Mouse (Mus musculus) liver, adult 2 months (tissue): ENCODE measurements around the gene Mpg. TPM values are rescaled to one million over a fixed set of nuclear protein-coding genes. Genes with fewer than 3 reads are reported as not detected.

Experiments used
- DNase-seq: peaks from one replicate; pipeline ENCODE4 v3.0.0-alpha.2; 2011; ENCODE audit warnings: low read depth, low spot score; ENCODE audit errors: extremely low read depth
- H3K27ac ChIP-seq: fragments of 200-500 bp; replicated peaks from 2 replicates; pipeline ENCODE4 v1.5.1; 2012; ENCODE audit warnings: low read depth, mild to moderate bottlenecking, control low read depth, inconsistent platforms, low read length; ENCODE audit not compliant: insufficient read depth
- H3K27me3 ChIP-seq: fragments of 200-500 bp; 2 replicates; pipeline ENCODE4 v1.6.1; 2012; ENCODE audit warnings: mild to moderate bottlenecking, moderate library complexity, low read length, inconsistent platforms; ENCODE audit not compliant: control insufficient read depth, insufficient read depth
- H3K36me3 ChIP-seq: fragments of 200-500 bp; 2 replicates; pipeline ENCODE4 v1.6.1; 2012; ENCODE audit warnings: low read length, inconsistent platforms; ENCODE audit not compliant: control insufficient read depth, insufficient read depth
- H3K4me1 ChIP-seq: fragments of 200-500 bp; 2 replicates; pipeline ENCODE4 v1.6.1; 2011; ENCODE audit warnings: low read length; ENCODE audit not compliant: control insufficient read depth, insufficient read depth
- H3K4me3 ChIP-seq: fragments of 200-500 bp; 2 replicates; pipeline ENCODE4 v1.5.1; 2011; ENCODE audit warnings: low read depth, mild to moderate bottlenecking, control low read depth, low read length, moderate library complexity; ENCODE audit not compliant: insufficient read depth
- H3K79me2 ChIP-seq: fragments of 200-500 bp; 2 replicates; pipeline ENCODE4 v1.6.1; 2012; ENCODE audit warnings: inconsistent platforms, mild to moderate bottlenecking, low read length, moderate library complexity; ENCODE audit not compliant: control insufficient read depth, insufficient read depth
- H3K9ac ChIP-seq: fragments of 200-500 bp; 2 replicates; pipeline ENCODE4 v1.6.1; 2012; ENCODE audit warnings: low read depth, mild to moderate bottlenecking, control low read depth, inconsistent platforms, low read length
- CTCF ChIP-seq: fragments of 200-500 bp; IDR thresholded peaks from 2 replicates; pipeline ENCODE4 v1.5.1; 2011; ENCODE audit warnings: low read depth, low read length, control low read depth
- POLR2A ChIP-seq: fragments of 200-500 bp; IDR thresholded peaks from 2 replicates; pipeline ENCODE4 v1.6.1; 2011; ENCODE audit warnings: low read length, control low read depth; ENCODE audit not compliant: insufficient read depth; ENCODE audit errors: extremely low read depth
- WGBS: fragments of 180-500 bp; shearing (Covaris S2); methylation state at CpG from one replicate; pipeline ENCODE4 v1.1.7; 2018; 5-methylcytosine and 5-hydroxymethylcytosine counted together
- polyA plus RNA-seq: library from polyadenylated mRNA; depleted of rRNA; stranded (reverse); fragments of >200 nt; gene quantifications from 2 replicates; pipeline ENCODE4 v1.2.3, GENCODE M21; 2012
- total RNA-seq: library from RNA; depleted of rRNA; stranded (reverse); fragments of >200 nt; gene quantifications from 2 replicates; pipeline ENCODE4 v1.2.3, GENCODE M21; 2014

Gene Mpg
- total and polyA plus RNA-seq, 2 experiments, result 9.1 to 10.3 TPM

GRCm38 (mm10) chr11:32230220-32230619 lies 3.9 kb downstream of the Mpg start:
- TF ChIP-seq CTCF (no peak), POLR2A (no peak)
- Histone ChIP-seq H3K9ac (no peak overlapping the region), H3K4me1 (peaks cover 9% of the 10 kb centered on the region), H3K36me3 (peaks cover 3% of the 10 kb centered on the region; the same call in 1 of the 2 replicates), H3K27ac (no peak overlapping the region), H3K79me2 (no peaks in the 10 kb centered on the region), H3K4me3 (no peak overlapping the region), H3K27me3 (no peaks in the 10 kb centered on the region)
- WGBS, result 87% methylated on average over 4 of the region's 4 CpGs
- DNase-seq, result no peak

GRCm38 (mm10) chr11:32231125-32231524 lies 4.8 kb downstream of the Mpg start:
- Histone ChIP-seq H3K27me3 (no peaks in the 10 kb centered on the region), H3K79me2 (no peaks in the 10 kb centered on the region), H3K36me3 (peaks cover 3% of the 10 kb centered on the region; the same call in 1 of the 2 replicates), H3K4me3 (no peak overlapping the region), H3K9ac (no peak overlapping the region), H3K4me1 (0 out of 2 replicates have a peak, but pooled peaks cover 2% of the 10 kb centered on the region), H3K27ac (no peak overlapping the region)
- WGBS, result 94% methylated on average over 2 of the region's 2 CpGs
- no peak for TF ChIP-seq POLR2A
- TF ChIP-seq CTCF, result no peak
- DNase-seq, result no peak

GRCm38 (mm10) chr11:32232848-32233247 lies 6.5 kb downstream of the Mpg start:
- H3K4me3 ChIP-seq, result no peak overlapping the region
- H3K27ac ChIP-seq, result no peak overlapping the region
- no peaks in the 10 kb centered on the region for H3K4me1 ChIP-seq
- TF ChIP-seq POLR2A (no peak), CTCF (no peak)
- H3K79me2 ChIP-seq, result no peaks in the 10 kb centered on the region
- H3K27me3 ChIP-seq, result no peaks in the 10 kb centered on the region
- H3K9ac ChIP-seq, result no peak overlapping the region
- 94% methylated on average over 10 of the region's 10 CpGs for WGBS
- peaks cover 3% of the 10 kb centered on the region; the same call in 1 of the 2 replicates for H3K36me3 ChIP-seq
- no peak for DNase-seq

DNA sequence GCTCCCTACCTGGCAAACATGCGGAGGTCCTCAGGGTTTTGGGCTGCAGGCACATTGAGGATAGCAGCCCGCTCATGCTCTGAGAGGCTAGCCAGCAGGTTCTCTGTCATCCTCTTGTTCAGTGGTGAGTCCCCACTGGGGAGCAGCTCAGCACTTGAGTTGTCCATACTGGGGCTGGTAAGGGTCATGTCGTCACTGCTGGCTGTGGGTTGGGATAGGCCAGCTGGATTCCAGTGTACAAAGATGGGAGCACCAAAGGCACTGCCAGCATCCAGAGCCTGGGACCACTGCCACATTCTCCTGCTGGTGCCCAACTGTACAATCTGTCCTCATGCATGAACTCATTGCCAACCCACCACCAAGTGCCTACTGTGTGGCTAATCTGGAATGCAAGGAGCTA lies 7.6 kb downstream of the Mpg start:
- no peaks in the 10 kb centered on the region for H3K4me1 ChIP-seq
- H3K36me3 ChIP-seq, result peaks cover 3% of the 10 kb centered on the region; the same call in 1 of the 2 replicates
- no peaks in the 10 kb centered on the region for H3K79me2 ChIP-seq
- H3K4me3 ChIP-seq, result no peak overlapping the region
- H3K27me3 ChIP-seq, result no peaks in the 10 kb centered on the region
- no peak for DNase-seq
- 99% methylated on average over 3 of the region's 3 CpGs for WGBS
- H3K27ac ChIP-seq, result no peak overlapping the region
- TF ChIP-seq POLR2A (no peak), CTCF (no peak)
- H3K9ac ChIP-seq, result no peak overlapping the region

DNA sequence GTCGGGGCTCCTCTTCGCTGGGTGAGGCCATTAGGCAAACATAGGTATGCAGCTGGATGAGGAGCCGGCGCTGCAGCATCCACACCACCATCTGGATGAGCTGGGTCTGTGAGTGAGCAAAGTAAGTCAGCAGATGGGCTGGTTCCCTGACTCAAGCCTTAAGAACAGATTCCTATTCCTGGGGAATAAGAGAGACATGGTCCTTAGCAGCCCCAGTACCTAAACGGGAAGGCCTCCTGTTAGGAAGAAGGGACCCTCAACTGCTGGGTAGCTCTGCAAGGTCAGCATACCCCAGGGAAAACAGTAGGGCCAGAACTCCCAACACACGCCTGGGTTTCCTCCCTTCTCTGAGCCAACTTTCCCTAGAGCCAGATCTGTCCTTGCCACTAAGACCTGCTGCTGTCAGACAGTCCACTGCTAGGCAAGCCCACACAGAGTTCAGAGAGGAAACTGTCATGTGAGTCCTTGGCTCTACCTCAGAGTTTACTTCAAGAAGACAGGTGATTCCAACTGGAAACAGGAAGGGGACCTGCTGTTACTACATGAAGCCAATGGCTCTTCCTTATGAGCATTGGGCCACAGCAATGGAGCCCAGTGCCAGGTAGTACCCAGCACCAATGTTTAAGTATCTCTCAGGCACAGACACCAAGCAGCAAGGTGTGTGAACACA lies 8.6 kb downstream of the Mpg start:
- no peak overlapping the region for H3K9ac ChIP-seq
- peaks cover 3% of the 10 kb centered on the region; the same call in 1 of the 2 replicates for H3K36me3 ChIP-seq
- H3K27me3 ChIP-seq, result no peaks in the 10 kb centered on the region
- H3K4me3 ChIP-seq, result no peak overlapping the region
- H3K79me2 ChIP-seq, result no peaks in the 10 kb centered on the region
- DNase-seq, result no peak
- 91% methylated on average over 6 of the region's 6 CpGs for WGBS
- no peaks in the 10 kb centered on the region for H3K4me1 ChIP-seq
- no peak for TF ChIP-seq CTCF
- no peak for TF ChIP-seq POLR2A
- no peak overlapping the region for H3K27ac ChIP-seq

DNA sequence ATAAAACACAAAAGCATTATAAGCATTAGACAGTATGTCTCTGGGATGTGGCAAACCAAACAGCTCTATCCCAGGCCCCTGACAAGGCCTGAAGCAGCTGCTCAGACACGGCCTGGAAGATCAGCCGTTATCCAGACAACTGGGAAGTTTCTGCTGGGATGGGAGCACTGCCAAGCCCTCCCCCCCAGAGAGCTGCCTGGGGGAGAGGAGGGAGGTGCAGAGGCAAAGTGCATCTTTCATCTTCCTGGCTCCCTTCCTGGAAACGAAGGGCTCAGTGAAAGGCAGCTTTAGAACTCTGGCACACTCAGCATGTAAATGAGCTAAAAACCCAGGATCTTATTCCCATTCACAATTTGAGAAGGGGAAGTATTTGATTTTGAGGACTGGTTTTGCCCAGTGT lies 9.3 kb downstream of the Mpg start:
- no peak overlapping the region for H3K9ac ChIP-seq

More for the DNA sequence above, 9.3 kb downstream of the Mpg start:
- Histone ChIP-seq H3K36me3 (peaks cover 3% of the 10 kb centered on the region; the same call in 1 of the 2 replicates), H3K27me3 (no peaks in the 10 kb centered on the region), H3K4me1 (no peaks in the 10 kb centered on the region), H3K27ac (no peak overlapping the region), H3K79me2 (no peaks in the 10 kb centered on the region), H3K4me3 (no peak overlapping the region)
- peak; percentile 13 for DNase-seq
- 23% methylated on average over 3 of the region's 3 CpGs for WGBS
- TF ChIP-seq CTCF (no peak), POLR2A (no peak)
